16 mouse cellular contexts compared by ENCODE assay signal in the genomic region with DNA sequence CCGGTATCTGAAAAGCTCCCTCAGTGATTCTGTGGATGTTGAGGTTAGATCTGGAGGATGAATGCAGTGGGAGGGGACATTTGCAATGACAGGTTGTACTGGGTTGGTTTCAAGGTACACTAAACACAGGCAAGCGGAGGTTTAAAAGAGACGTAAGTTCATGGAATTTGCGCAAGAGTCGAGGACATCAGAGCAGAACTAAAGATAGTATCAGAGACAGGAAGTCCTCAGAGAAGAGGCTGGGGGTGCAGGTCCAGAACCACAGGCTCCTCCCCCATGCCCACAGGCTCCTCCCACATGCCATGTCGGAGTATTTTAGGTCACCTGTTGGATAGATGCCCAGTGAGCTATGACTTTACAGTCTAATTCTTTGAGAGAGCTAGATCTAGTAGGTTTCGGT.
DNase-seq lines count a peak whose midpoint lies in the region; ATAC-seq lines count a peak whose summit lies in the region.
"Had no signal": no experiment of that assay in that cellular context is flagged by ENCODE, and none has a peak within 500 bp of the region (broad histone marks: within the 10 kb centered on the region; RNA-seq: fewer than 3 reads in every experiment).

No protein-coding gene starts in this region.

- H3K36me3 ChIP-seq in liver, embryonic 15.5 days (replicated peaks): no peaks in the 10 kb centered on the region
- no peaks in the 10 kb centered on the region for H3K36me3 ChIP-seq in kidney, embryonic 16.5 days (ENCODE audit: insufficient read depth, low read length)
- H3K36me3 ChIP-seq: embryonic facial prominence, embryonic 15.5 days; intestine, embryonic 15.5 days; limb, embryonic 12.5 days; midbrain, embryonic 13.5 days had no signal

- no peak overlapping the region for H3K4me2 ChIP-seq in liver, embryonic 15.5 days
- no peak overlapping the region for H3K4me2 ChIP-seq in kidney, embryonic 16.5 days (replicated peaks; ENCODE audit: low read depth, low read length)
- H3K4me2 ChIP-seq: embryonic facial prominence, embryonic 15.5 days; forebrain, embryonic 13.5 days; intestine, embryonic 15.5 days; limb, embryonic 12.5 days; midbrain, embryonic 13.5 days had no signal

- WGBS in liver, embryonic 15.5 days (ENCODE audit: insufficient replicate concordance): 39% methylated on average over 7 of the region's 7 CpGs
- 81% methylated on average over 7 of the region's 7 CpGs for WGBS in kidney, embryonic 16.5 days

- H3K4me3 ChIP-seq in liver, embryonic 15.5 days (replicated peaks): no peak overlapping the region
- no peak overlapping the region for H3K4me3 ChIP-seq in kidney, embryonic 16.5 days (ENCODE audit: low read length)
- H3K4me3 ChIP-seq: embryonic facial prominence, embryonic 15.5 days; forebrain, embryonic 13.5 days; gastrocnemius, adult 2 months; intestine, embryonic 15.5 days; limb, embryonic 12.5 days; midbrain, embryonic 13.5 days had no signal

- DNase-seq in T-cell, adult 2 months (ENCODE audit: low spot score): peak; percentile 79
- DNase-seq in spleen, adult 18-20 months: peak; percentile 10 to 32
- DNase-seq in thymus, postnatal 36 days: peak; percentile 54 to 66
- no peak for DNase-seq in kidney, postnatal 4 days
- DNase-seq in kidney, postnatal 14 days: no peak
- DNase-seq: cerebellum, postnatal 36 days; gastrocnemius, adult 2 months; heart, postnatal 4 days; kidney, postnatal 10 days had no signal

- no peak overlapping the region for H3K9ac ChIP-seq in liver, embryonic 15.5 days
- H3K9ac ChIP-seq in kidney, embryonic 16.5 days (replicated peaks; ENCODE audit: low read length): no peak overlapping the region
- H3K9ac ChIP-seq: embryonic facial prominence, embryonic 15.5 days; forebrain, embryonic 13.5 days; intestine, embryonic 15.5 days; limb, embryonic 12.5 days; midbrain, embryonic 13.5 days had no signal

- H3K4me1 ChIP-seq in liver, embryonic 15.5 days (replicated peaks): no peaks in the 10 kb centered on the region
- no peaks in the 10 kb centered on the region for H3K4me1 ChIP-seq in kidney, embryonic 16.5 days (ENCODE audit: insufficient read depth, low read length)
- H3K4me1 ChIP-seq: embryonic facial prominence, embryonic 15.5 days; forebrain, embryonic 13.5 days; intestine, embryonic 15.5 days; limb, embryonic 12.5 days; midbrain, embryonic 13.5 days had no signal

- H3K27me3 ChIP-seq in liver, embryonic 15.5 days: no peaks in the 10 kb centered on the region
- H3K27me3 ChIP-seq in kidney, embryonic 16.5 days (ENCODE audit: insufficient read depth, low read length): no peaks in the 10 kb centered on the region
- H3K27me3 ChIP-seq: embryonic facial prominence, embryonic 15.5 days; forebrain, embryonic 13.5 days; intestine, embryonic 15.5 days; limb, embryonic 12.5 days; midbrain, embryonic 13.5 days had no signal

- no peaks in the 10 kb centered on the region for H3K9me3 ChIP-seq in liver, embryonic 15.5 days (replicated peaks)
- 0 out of 2 replicates have a peak, but pooled peaks cover 3% of the 10 kb centered on the region for H3K9me3 ChIP-seq in kidney, embryonic 16.5 days (ENCODE audit: low read length)
- H3K9me3 ChIP-seq: embryonic facial prominence, embryonic 15.5 days; forebrain, embryonic 13.5 days; intestine, embryonic 15.5 days; limb, embryonic 12.5 days had no signal

- no peak overlapping the region for H3K27ac ChIP-seq in liver, embryonic 15.5 days (replicated peaks)
- H3K27ac ChIP-seq in kidney, embryonic 16.5 days (ENCODE audit: low read length): no peak overlapping the region
- H3K27ac ChIP-seq: embryonic facial prominence, embryonic 15.5 days; forebrain, embryonic 13.5 days; gastrocnemius, adult 2 months; intestine, embryonic 15.5 days; limb, embryonic 12.5 days; midbrain, embryonic 13.5 days had no signal

- peak; percentile 28; the same call in 1 of the 2 replicates for ATAC-seq in liver, embryonic 15.5 days (ENCODE audit: insufficient read depth)
- no peak for ATAC-seq in kidney, embryonic 16.5 days (ENCODE audit: low FRiP score, low TSS enrichment)
- ATAC-seq: forebrain, embryonic 13.5 days; intestine, embryonic 15.5 days; midbrain, embryonic 13.5 days had no signal

Comparison
In these comparisons a context has a peak if more than half of its experiments do, and no peak if none do; other contexts are left out.
1. DNase-seq: peak in T-cell, adult 2 months (single experiment), spleen, adult 18-20 months (2 of 2) and thymus, postnatal 36 days (2 of 2); none in kidney, postnatal 4 days (0 of 2) and kidney, postnatal 14 days (single experiment).